Mouse (Mus musculus): ENCODE measurements at regions not wholly inside any gene's neighbourhood (a gene's known extent, or its start where the extent isn't known, plus 50 kb on each side); places are given as distances from the start of the nearest gene placed in this dataset.

DNA sequence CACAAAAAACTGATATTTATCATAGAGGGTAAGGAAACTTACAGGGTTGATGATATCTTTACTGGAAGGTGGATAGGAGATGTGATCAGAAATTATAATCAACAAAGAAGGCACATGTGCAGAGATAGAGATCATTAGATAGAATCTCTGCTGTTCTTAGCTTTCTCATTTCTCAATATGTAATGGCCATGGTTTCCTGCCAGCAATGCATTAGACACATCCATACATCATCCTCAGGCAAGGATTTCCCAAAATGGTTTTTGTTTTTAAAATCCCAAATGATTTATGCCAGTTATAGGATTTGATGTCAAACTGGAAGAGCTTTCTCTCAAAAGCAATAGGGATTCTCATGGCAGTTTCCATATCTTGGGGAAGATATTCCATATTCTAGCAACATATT, 52.0 kb upstream of the C030005K15Rik start:
- H3K36me3 ChIP-seq (ENCODE audit: insufficient read depth) = no peaks in the 10 kb centered on the region
- ATAC-seq (ENCODE audit: insufficient read depth) = no peak
- H3K4me3 ChIP-seq (ENCODE audit: low read depth, low read length) = no peak overlapping the region
- no peak overlapping the region for H3K4me2 ChIP-seq
- no peaks in the 10 kb centered on the region for H3K4me1 ChIP-seq (ENCODE audit: insufficient read depth)
- no peaks in the 10 kb centered on the region for H3K9me3 ChIP-seq (ENCODE audit: low read depth, low read length)
- no peak overlapping the region for H3K9ac ChIP-seq
- H3K27me3 ChIP-seq (ENCODE audit: insufficient read depth, low read length) = no peaks in the 10 kb centered on the region
- no peak overlapping the region for H3K27ac ChIP-seq (ENCODE audit: low read depth)
- TF ChIP-seq CTCF (IDR thresholded peaks at IDR 0.05; ENCODE audit: low read depth) = no peak
- DNase-seq = no peak

DNA sequence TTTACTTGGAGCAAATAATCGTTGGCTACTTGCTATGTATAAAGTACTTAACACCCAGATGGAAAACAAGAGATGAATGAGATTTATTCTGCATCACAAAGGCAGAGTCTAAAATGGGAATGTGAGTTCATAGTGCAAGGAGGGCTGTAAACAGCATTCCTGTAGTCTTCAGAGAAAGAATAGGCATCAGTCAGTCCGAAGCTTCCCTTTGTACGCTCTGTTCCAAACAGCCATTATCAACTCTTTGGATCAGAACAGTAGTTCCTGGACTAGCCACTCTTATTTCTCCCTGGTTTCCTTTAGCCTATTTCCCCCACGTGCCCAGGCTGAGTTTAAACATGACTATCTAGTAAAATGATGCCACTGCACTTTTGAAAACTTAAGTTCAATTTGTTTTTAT, 52.8 kb upstream of the C030005K15Rik start:
- no peak for TF ChIP-seq CTCF (IDR thresholded peaks at IDR 0.05; ENCODE audit: low read depth)
- H3K27ac ChIP-seq (ENCODE audit: low read depth) = no peak overlapping the region
- 52% methylated on average over 4 of the region's 4 CpGs for WGBS
- no peaks in the 10 kb centered on the region for H3K36me3 ChIP-seq (ENCODE audit: insufficient read depth)
- H3K4me3 ChIP-seq (ENCODE audit: low read depth, low read length) = no peak overlapping the region
- no peaks in the 10 kb centered on the region for H3K9me3 ChIP-seq (ENCODE audit: low read depth, low read length)
- H3K4me2 ChIP-seq = no peak overlapping the region
- H3K27me3 ChIP-seq (ENCODE audit: insufficient read depth, low read length) = no peaks in the 10 kb centered on the region
- no peak overlapping the region for H3K9ac ChIP-seq
- ATAC-seq (ENCODE audit: insufficient read depth) = no peak
- no peak for DNase-seq
- H3K4me1 ChIP-seq (ENCODE audit: insufficient read depth) = no peaks in the 10 kb centered on the region

DNA sequence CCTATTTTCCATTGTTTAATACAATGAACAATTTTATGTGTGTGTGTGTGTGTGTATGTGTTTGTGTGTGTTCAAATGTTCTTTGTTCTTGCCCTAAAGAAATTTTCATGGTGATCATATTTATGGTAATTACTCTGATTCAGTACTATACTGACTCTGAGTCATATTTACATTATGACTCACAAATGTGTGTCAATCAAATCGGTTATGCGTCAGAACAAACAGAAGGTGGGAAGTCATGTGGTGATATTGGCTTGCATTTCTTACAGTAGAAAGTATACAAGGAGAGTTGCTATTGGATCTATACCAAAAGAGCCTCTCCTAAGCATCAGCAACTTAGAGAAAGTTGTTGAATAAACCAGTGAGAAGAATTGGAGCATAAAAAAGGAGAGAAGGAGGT, 67.2 kb upstream of the C030005K15Rik start:
- H3K4me3 ChIP-seq (ENCODE audit: low read depth, low read length) = no peak overlapping the region
- ATAC-seq (ENCODE audit: insufficient read depth) = no peak

DNA sequence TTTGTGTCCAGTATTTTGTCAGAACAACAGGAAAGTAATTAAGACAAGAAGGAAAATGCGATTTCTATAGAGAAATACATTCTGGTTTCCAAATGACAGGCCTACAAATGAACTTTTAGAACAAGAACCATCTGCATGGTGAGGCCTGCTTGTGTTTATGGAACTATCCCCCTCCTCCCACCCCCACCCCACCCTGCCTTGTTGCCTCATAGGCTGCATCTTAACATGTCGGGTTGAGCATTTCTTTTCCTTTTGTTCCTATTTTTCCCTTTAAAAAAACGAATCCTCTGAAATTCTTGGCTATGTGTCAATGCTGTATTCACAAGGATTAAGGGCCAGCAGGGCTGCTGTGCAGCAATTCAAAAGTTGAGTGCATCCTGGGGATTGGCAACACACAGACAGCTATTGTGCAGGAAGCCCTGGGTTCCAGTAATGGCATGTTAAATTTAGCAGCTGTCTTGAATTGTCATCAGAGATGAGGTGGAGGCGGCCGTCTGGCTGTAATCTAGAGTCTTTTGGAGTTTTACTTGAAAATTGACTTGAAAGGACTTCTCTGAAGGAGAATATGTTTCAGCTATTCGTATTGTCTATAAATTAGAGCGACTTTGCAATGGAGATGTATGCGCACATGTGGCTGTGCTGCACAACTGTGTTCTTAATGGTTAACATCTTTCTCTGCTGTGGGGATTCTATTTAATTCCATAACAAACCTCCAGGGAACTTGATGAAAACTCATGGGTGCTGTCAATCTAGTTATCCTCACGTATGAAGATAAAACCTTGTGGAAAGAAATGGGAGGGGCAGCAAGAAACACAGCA, 75.1 kb upstream of the C030005K15Rik start:
- no peak overlapping the region for H3K9ac ChIP-seq
- ATAC-seq (ENCODE audit: insufficient read depth) (no peak), DNase-seq (peak; percentile 32)
- no peak overlapping the region for H3K4me2 ChIP-seq
- H3K36me3 ChIP-seq (ENCODE audit: insufficient read depth) = no peaks in the 10 kb centered on the region
- no peak for TF ChIP-seq CTCF (IDR thresholded peaks at IDR 0.05; ENCODE audit: low read depth)
- no peak overlapping the region for H3K4me3 ChIP-seq (ENCODE audit: low read depth, low read length)
- no peaks in the 10 kb centered on the region for H3K9me3 ChIP-seq (ENCODE audit: low read depth, low read length)
- H3K4me1 ChIP-seq (ENCODE audit: insufficient read depth) = no peaks in the 10 kb centered on the region
- 57% methylated on average over 9 of the region's 9 CpGs for WGBS
- no peaks in the 10 kb centered on the region for H3K27me3 ChIP-seq (ENCODE audit: insufficient read depth, low read length)
- no peak overlapping the region for H3K27ac ChIP-seq (ENCODE audit: low read depth)

More for the DNA sequence above, 67.2 kb upstream of the C030005K15Rik start:
- H3K4me2 ChIP-seq = no peak overlapping the region
- H3K36me3 ChIP-seq (ENCODE audit: insufficient read depth) = no peaks in the 10 kb centered on the region
- H3K27ac ChIP-seq (ENCODE audit: low read depth) = no peak overlapping the region
- DNase-seq = no peak
- H3K9ac ChIP-seq = no peak overlapping the region
- H3K27me3 ChIP-seq (ENCODE audit: insufficient read depth, low read length) = no peaks in the 10 kb centered on the region
- H3K9me3 ChIP-seq (ENCODE audit: low read depth, low read length) = no peaks in the 10 kb centered on the region
- no peaks in the 10 kb centered on the region for H3K4me1 ChIP-seq (ENCODE audit: insufficient read depth)
- WGBS = 74% methylated on average over 2 of the region's 2 CpGs
- TF ChIP-seq CTCF (IDR thresholded peaks at IDR 0.05; ENCODE audit: low read depth) = no peak

DNA sequence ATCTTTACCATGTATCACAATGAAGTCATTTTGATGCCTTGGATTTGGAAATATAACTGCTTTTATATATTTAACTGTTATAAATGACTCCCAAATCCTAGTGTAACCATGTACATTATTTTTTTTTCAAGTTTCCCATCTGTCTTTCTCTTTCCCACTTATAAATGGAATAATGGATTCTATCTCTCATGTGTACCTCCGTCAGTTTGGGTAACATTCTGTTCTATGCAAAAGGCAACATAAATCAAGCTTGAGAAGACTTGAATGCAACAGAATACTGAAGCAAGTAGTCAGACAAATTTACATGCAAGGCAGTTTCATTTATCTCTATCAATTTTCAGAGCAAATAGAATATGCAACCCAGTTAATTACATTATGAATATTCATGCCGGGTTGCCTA, 81.4 kb upstream of the C030005K15Rik start:
- no peak overlapping the region for H3K9ac ChIP-seq
- H3K4me3 ChIP-seq (ENCODE audit: low read depth, low read length) = no peak overlapping the region
- H3K27me3 ChIP-seq (ENCODE audit: insufficient read depth, low read length) = no peaks in the 10 kb centered on the region
- H3K36me3 ChIP-seq (ENCODE audit: insufficient read depth) = no peaks in the 10 kb centered on the region
- DNase-seq (no peak), ATAC-seq (ENCODE audit: insufficient read depth) (no peak)
- no peak overlapping the region for H3K4me2 ChIP-seq
- no peak overlapping the region for H3K27ac ChIP-seq (ENCODE audit: low read depth)
- no peak for TF ChIP-seq CTCF (IDR thresholded peaks at IDR 0.05; ENCODE audit: low read depth)
- WGBS = 82% methylated on average over 2 of the region's 2 CpGs
- no peaks in the 10 kb centered on the region for H3K4me1 ChIP-seq (ENCODE audit: insufficient read depth)
- no peaks in the 10 kb centered on the region for H3K9me3 ChIP-seq (ENCODE audit: low read depth, low read length)

DNA sequence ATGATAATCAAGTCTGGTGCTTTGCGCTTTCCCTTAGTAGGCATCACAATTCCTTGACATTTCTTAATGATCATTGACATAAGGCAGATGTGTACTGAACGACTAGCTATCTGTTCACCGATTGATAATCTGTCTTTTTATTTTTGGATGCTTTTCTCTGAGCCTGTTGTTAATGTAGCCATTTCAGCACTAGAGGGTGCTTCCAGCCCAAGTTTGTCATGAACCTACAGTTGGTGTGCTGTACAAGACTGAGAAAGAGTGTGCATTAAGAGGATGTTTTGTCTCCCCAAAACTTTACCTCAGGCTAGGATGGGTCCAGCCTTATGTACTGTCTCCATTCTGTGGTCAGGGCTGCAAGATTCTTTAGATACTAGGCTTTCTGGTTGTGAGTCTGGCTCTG, 116.0 kb upstream of the C030005K15Rik start:
- Histone ChIP-seq H3K4me2 (no peak overlapping the region), H3K27ac (ENCODE audit: low read depth) (no peak overlapping the region), H3K9ac (no peak overlapping the region), H3K4me3 (ENCODE audit: low read depth, low read length) (no peak overlapping the region), H3K4me1 (ENCODE audit: insufficient read depth) (no peaks in the 10 kb centered on the region), H3K36me3 (ENCODE audit: insufficient read depth) (no peaks in the 10 kb centered on the region), H3K9me3 (ENCODE audit: low read depth, low read length) (no peaks in the 10 kb centered on the region), H3K27me3 (ENCODE audit: insufficient read depth, low read length) (no peaks in the 10 kb centered on the region)
- WGBS = 84% methylated on average over 3 of the region's 3 CpGs
- peak; percentile 41 for DNase-seq
- peak; percentile 58 for TF ChIP-seq CTCF (IDR thresholded peaks at IDR 0.05; ENCODE audit: low read depth)
- no peak for ATAC-seq (ENCODE audit: insufficient read depth)

DNA sequence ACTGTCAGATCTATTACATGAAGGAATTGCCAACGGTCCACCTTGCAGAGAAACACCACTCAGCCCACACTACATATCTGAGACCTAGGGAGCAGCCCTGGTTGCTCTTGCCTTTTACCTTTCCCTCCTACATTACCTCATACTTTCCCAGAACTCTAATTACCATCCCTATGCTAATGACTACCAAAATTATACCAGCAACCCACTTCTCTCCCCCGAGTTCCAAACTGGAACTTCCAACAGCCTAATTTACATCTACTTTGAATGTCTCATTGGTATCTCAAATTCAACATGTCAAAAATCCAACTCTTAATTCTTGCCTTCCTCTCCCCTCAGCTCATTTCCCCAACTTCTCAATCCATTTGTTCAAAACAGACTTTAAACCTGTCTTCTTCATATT, 124.9 kb upstream of the C030005K15Rik start:
- Histone ChIP-seq H3K4me2 (no peak overlapping the region), H3K9ac (no peak overlapping the region), H3K27ac (ENCODE audit: low read depth) (no peak overlapping the region), H3K4me1 (ENCODE audit: insufficient read depth) (no peaks in the 10 kb centered on the region), H3K36me3 (ENCODE audit: insufficient read depth) (no peaks in the 10 kb centered on the region), H3K27me3 (ENCODE audit: insufficient read depth, low read length) (no peaks in the 10 kb centered on the region), H3K4me3 (ENCODE audit: low read depth, low read length) (no peak overlapping the region), H3K9me3 (ENCODE audit: low read depth, low read length) (no peaks in the 10 kb centered on the region)
- no peak for DNase-seq
- 74% methylated on average over 2 of the region's 2 CpGs for WGBS
- ATAC-seq (ENCODE audit: insufficient read depth) = no peak
- no peak for TF ChIP-seq CTCF (IDR thresholded peaks at IDR 0.05; ENCODE audit: low read depth)
